Mouse (Mus musculus) adrenal gland, postnatal 14 days (tissue): Measurements from ENCODE around the gene Zbtb21. TPM values are rescaled to one million over a fixed set of nuclear protein-coding genes. Genes with fewer than 3 reads are reported as not detected.

Experiments
- total RNA-seq: library from RNA; stranded (reverse); gene quantifications from 2 replicates; pipeline ENCODE4 v1.2.3, GENCODE M21; 2021

Zbtb21 gene
- total RNA-seq, 1 experiment from 2014 or later: 30.6 TPM

Other genes starting within 250 kb of the Zbtb21 start
- gene Ripk4, start 198.8 kb downstream of the Zbtb21 start, total RNA-seq: 0.70 and 1.0 TPM in 2 replicates
- 9.7 and 11.5 TPM in 2 replicates for gene Prdm15, start 110.8 kb downstream of the Zbtb21 start, total RNA-seq
- gene C2cd2, start within 50 bp of the Zbtb21 start, total RNA-seq: 27.3 and 38.2 TPM in 2 replicates
- gene B230307C23Rik, start 34.7 kb upstream of the Zbtb21 start, total RNA-seq: 36.7 and 38.6 TPM in 2 replicates
- gene A630089N07Rik, start 119.8 kb upstream of the Zbtb21 start, total RNA-seq: 7.0 and 8.1 TPM in 2 replicates